Mouse (Mus musculus) frontal cortex, postnatal 14 days (tissue): ENCODE results near the gene Ptpre.
A peak's percentile ranks its signal among the peaks of the same experiment; 100 is the strongest.
"Not testable (repeated sequence)": the region's sequence is repeated elsewhere in the genome, so short reads cannot be mapped to it uniquely, and the experiment has no call there.

Experiments
- DNase-seq, 2 experiments: peaks; one replicate each; pipeline ENCODE4 v3.0.0; 2022; ENCODE audit warnings: low spot score in 2 of 2

Ptpre gene

DNA sequence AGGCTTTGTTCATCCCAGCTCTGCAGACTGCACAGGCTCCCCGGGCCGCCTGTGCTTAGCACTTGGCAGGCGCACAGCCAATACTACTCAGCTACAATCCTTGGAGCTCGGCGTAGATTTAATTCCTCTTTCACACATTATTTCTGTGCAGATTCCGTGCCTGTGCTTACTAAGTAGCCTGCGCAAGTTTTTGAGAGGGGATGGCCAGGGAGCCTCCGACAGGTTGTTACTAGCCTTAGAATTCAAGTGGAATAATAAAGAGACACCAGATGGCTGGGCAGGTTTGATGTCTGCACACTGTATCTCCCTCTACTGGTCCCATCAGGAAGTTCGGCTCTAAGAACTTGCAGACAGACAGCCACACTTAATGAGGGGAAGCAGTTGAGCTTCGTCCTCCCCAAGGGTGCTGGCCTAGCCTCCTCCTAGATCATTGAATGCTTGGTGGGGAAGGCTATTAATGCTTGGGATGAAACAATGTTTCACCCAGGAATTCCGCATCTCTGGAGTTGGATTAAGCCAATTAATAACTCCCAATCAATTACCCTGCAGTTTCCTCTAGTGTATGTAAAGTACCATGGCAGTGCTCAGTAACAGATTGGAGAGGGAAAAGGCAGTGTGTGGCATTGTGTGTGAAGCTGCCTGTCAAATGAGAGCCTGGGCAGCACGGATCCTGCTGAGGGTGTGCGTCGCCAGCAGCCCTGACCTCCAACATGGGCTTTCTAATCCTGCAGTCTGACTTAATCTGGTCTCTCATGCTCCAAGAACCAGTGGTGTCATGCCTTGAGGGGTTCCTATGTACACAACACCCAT is 104.6 kb downstream of the Ptpre start:
- peak; percentile 61 to 65 for DNase-seq

DNA sequence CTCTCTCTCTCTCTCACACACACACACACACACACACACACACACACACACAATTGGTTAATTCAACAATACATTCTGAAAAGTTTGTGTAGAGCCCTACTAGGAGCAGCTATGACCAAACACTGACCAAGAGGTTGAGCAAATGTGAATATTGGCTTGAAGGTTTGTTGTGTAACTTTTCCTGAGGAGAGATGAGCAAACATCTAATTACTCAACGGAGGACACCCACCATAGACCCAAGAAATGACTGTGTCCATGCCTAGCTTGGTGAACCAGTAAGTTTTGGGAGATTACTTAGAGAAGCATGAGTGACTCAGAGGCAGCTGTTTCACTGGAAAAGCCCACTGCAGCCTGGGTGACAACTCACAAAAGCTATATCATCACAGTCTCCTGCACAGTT is 107.2 kb downstream of the Ptpre start:
- no peak for DNase-seq

DNA sequence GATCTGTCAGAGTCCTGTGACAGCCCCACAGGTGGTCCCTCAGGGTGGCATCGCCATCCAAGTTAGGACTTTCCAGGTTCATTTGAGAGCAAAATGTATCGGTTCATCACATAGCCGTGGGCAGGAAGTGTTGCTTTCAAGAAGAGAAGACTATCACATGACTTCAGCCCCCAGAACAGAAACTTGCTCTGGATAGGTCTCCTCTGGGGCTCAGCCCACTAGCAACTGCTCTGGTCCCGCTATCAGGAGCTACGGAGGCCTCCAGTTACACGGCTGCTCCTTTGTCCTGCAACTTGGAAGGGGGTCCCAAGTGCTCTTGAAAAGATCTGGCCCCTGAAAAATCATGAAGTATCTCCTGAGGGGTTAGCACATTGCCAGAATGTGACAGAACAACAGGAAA is 109.7 kb downstream of the Ptpre start:
- DNase-seq, result no peak

GRCm38 (mm10) chr7:135648821-135649220 is 111.5 kb downstream of the Ptpre start:
- no peak for DNase-seq

DNA sequence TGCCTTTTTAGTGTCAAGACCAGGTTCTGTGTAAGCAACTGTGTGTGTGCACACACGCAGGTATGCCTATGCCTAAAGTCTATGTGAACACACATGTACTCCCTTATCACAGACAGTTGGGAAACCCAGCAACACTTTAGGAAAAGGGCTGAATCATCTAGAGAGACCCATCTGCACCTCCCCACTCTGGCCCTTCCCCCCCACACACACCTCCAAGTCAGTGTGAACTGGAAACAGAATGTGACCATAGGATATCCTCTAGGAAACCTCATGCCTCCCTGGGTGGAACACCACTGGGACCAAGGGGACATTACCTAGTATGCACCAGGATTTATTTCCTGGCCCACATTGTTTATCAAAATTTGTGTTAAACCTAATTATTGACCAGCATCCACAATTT is 112.0 kb downstream of the Ptpre start:
- DNase-seq, result no peak

- no peak for DNase-seq
Measured at GRCm38 (mm10) chr7:135650061-135650460, 112.8 kb downstream of the Ptpre start.

- DNase-seq, result no peak
Measured at GRCm38 (mm10) chr7:135651831-135652511, 114.7 kb downstream of the Ptpre start.

DNA sequence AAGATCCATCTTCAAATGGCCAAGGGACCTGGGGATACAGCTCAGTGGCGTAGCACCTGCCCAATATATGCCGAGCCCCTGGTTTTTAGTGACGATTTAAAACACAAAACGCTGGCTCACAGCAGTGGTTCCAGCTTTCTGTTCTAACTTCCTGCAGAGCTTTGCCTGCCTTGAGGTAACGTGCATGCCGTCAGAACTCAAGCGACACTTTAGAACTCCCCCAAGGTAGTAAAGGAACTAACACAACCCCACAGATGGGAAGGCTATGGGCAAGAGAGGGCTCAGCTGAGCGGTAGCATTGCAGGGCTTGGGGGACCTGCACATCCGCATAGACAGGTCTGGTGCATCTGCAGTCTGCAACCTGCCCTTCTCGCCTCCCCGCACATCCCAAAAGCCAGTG is 115.5 kb downstream of the Ptpre start:
- DNase-seq, result no peak

- no peak for DNase-seq
Measured at GRCm38 (mm10) chr7:135653601-135654000, 116.3 kb downstream of the Ptpre start.

DNA sequence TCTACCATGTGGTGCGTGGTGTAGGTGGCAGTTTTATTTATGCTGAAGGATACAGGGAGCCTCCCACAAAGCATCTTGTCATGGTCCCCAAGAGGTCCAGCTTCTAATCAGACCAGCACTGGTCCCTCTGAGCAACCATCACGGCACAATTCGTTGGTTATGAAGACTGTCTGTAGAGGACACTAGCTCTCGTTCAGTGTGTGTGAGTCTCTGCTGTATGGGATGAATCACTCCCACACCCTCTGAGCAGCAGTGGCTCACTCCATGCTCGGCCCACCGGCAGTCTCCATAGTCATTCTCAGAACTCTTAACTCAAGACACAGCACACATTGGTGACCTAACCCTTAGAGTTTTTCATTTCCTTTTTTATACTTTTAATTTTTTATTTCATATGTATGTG is 117.0 kb downstream of the Ptpre start:
- DNase-seq, result no peak

- no peak for DNase-seq
Measured at GRCm38 (mm10) chr7:135655113-135655512, 117.8 kb downstream of the Ptpre start.

GRCm38 (mm10) chr7:135658150-135658549 is 120.9 kb downstream of the Ptpre start:
- DNase-seq, result no peak

GRCm38 (mm10) chr7:135659314-135659935 is 122.1 kb downstream of the Ptpre start:
- no peak for DNase-seq

GRCm38 (mm10) chr7:135660314-135660713 is 123.0 kb downstream of the Ptpre start:
- no peak for DNase-seq

- no peak for DNase-seq
Measured at GRCm38 (mm10) chr7:135664211-135664610, 126.9 kb downstream of the Ptpre start.

DNA sequence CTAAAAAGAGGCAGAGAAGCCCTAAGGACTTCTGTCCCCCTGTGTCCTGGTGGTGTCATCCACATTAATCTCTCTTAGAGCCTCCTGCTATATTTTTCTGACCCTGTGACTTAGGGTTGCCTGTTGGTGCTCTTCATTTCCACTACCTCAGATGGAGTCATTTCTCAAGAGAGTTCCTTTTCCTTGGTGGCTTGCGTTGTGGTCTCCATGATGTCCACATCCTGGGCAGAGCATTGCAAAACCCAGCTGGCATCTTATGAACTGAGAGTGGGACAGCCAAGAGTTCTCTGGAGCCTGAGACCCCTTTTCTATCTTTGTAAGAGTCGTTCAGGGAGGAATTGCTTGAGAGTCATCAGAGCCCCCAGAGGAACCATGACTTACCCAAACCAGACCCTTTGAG is 129.0 kb downstream of the Ptpre start:
- DNase-seq, result no peak

DNA sequence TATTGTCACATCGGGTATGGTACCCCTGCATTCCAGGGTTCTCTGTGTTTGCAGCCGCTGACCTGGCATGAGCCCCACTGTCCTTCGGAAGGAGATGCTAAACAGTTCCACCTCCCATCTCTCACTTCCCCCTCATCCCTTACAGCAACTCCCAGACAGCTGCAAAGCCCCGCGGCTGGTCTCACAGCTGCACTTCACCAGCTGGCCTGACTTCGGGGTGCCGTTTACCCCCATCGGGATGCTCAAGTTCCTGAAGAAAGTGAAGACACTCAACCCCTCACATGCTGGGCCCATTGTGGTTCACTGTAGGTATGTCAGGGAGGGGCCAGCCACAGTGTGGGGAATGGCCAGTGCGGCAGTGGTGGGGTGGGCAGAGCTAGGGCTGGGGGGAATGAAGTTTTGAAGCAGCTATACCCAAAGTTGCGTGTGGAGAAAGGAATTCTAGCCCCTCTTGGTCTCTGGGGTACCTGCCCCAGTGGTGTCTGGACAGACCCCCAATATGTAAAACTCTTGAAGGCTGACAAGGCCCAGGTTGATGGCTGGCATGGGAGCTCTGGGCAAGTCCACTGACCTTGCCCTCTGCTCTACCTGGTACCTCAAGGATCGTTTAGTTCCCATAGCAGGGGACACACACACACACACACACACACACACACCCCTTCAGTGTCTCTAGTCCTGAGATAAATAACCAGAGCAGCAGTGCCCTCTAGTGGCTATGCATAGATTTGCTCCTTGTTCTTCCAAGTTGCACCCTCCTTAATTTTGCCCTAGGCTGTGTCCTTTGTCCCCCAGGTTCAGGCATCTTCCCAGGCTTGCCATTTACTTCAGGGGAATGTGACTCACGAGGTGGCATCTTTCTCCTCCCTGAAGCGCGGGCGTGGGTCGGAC is 131.8 kb downstream of the Ptpre start:
- peak in 1 of 2 experiments; percentile 55 for DNase-seq

GRCm38 (mm10) chr7:135673576-135673975 is 136.3 kb downstream of the Ptpre start:
- no peak for DNase-seq

- no peak for DNase-seq
Measured at GRCm38 (mm10) chr7:135676722-135677121, 139.4 kb downstream of the Ptpre start.

GRCm38 (mm10) chr7:135680334-135680733 is 143.1 kb downstream of the Ptpre start:
- peak in 1 of 2 experiments; percentile 39 for DNase-seq

DNA sequence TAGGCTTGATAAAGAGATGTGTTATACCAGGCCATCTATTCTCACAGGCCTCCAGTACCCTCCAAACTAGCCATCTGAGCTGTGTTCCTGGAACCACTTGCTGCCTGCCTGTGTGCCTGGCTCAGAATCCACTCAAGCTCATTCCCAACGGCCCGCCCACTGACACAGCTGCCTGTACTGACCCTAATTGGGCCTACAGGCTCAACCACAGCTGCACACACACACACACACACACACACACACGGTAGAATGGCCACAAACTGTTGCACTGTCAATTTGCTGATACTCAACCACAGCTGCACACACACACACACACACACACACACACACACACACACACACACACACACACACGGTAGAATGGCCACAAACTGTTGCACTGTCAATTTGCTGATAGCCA is 146.8 kb downstream of the Ptpre start:
- DNase-seq, result not testable (repeated sequence)

- no peak for DNase-seq
Measured at GRCm38 (mm10) chr7:135684938-135685337, 147.7 kb downstream of the Ptpre start.
